Mouse (Mus musculus) ES-Bruce4 (cell line): ENCODE results near the gene Parm1. TPM values are rescaled to one million over a fixed set of nuclear protein-coding genes. Genes with fewer than 3 reads are reported as not detected.

Experiments
- H3K27ac ChIP-seq: 2 replicates; pipeline ENCODE4 v1.5.1; 2012; ENCODE audit warnings: low read length, inconsistent platforms; ENCODE audit not compliant: insufficient read depth
- H3K27me3 ChIP-seq: 2 replicates; pipeline ENCODE4 v1.6.1; 2012; ENCODE audit warnings: mild to moderate bottlenecking, low read length, inconsistent platforms; ENCODE audit not compliant: control insufficient read depth, poor library complexity, insufficient read depth, severe bottlenecking
- H3K36me3 ChIP-seq: 2 replicates; pipeline ENCODE4 v1.6.1; 2012; ENCODE audit warnings: inconsistent platforms, mild to moderate bottlenecking, low read length, moderate library complexity; ENCODE audit not compliant: control insufficient read depth, poor library complexity, insufficient read depth, severe bottlenecking
- H3K4me1 ChIP-seq: one replicate; pipeline ENCODE4 v1.8.1; 2011; ENCODE audit warnings: low read length; ENCODE audit not compliant: control insufficient read depth, insufficient read depth
- H3K4me3 ChIP-seq: 2 replicates; pipeline ENCODE4 v1.5.1; 2011; ENCODE audit warnings: low read depth, mild to moderate bottlenecking, low read length
- H3K9ac ChIP-seq: 2 replicates; pipeline ENCODE4 v1.6.1; 2012; ENCODE audit warnings: low read depth, mild to moderate bottlenecking, inconsistent platforms; ENCODE audit not compliant: poor library complexity, severe bottlenecking
- H3K9me3 ChIP-seq: replicated peaks from 2 replicates; pipeline ENCODE4 v1.6.1; 2012; ENCODE audit warnings: mild to moderate bottlenecking, low read length, inconsistent platforms; ENCODE audit not compliant: control insufficient read depth, poor library complexity, insufficient read depth, severe bottlenecking
- CTCF ChIP-seq: IDR thresholded peaks from one replicate; pipeline ENCODE4 v1.8.1; 2011; ENCODE audit warnings: low read depth, low read length
- EP300 ChIP-seq: IDR thresholded peaks from 2 replicates; pipeline ENCODE4 v1.6.1; 2011; ENCODE audit warnings: low read depth, low read length; ENCODE audit not compliant: insufficient read depth
- POLR2A ChIP-seq: IDR thresholded peaks from one replicate; pipeline ENCODE4 v1.8.1; 2011; ENCODE audit warnings: low read length; ENCODE audit not compliant: insufficient read depth
- polyA plus RNA-seq: library from polyadenylated mRNA; stranded (reverse); fragments of >200 nt; gene quantifications from 2 replicates; pipeline ENCODE4 v1.2.4, GENCODE M21; 2011; ENCODE audit warnings: low read depth; ENCODE audit not compliant: missing spikeins, insufficient read depth, insufficient read length

The Parm1 gene
- polyA plus RNA-seq, 1 experiment: 11.3 TPM

- H3K27me3 ChIP-seq: no peaks in the 10 kb centered on the region
- H3K4me1 ChIP-seq: no peaks in the 10 kb centered on the region
- H3K4me3 ChIP-seq: no peak overlapping the region
- H3K27ac ChIP-seq: no peak overlapping the region
- H3K9me3 ChIP-seq: no peaks in the 10 kb centered on the region
- TF ChIP-seq EP300: no peak
- no peak for TF ChIP-seq POLR2A
- TF ChIP-seq CTCF: no peak
- H3K36me3 ChIP-seq: no peaks in the 10 kb centered on the region
- no peak overlapping the region for H3K9ac ChIP-seq
Measured at GRCm38 (mm10) chr5:91562486-91562885, 45.1 kb downstream of the Parm1 start.

- no peak overlapping the region for H3K4me3 ChIP-seq
- TF ChIP-seq EP300 (no peak), POLR2A (no peak), CTCF (no peak)
- H3K27me3 ChIP-seq: no peaks in the 10 kb centered on the region
- no peak overlapping the region for H3K9ac ChIP-seq
- no peaks in the 10 kb centered on the region for H3K36me3 ChIP-seq
- H3K4me1 ChIP-seq: no peaks in the 10 kb centered on the region
- no peak overlapping the region for H3K27ac ChIP-seq
- no peaks in the 10 kb centered on the region for H3K9me3 ChIP-seq
Measured at GRCm38 (mm10) chr5:91564054-91564453, 46.6 kb downstream of the Parm1 start.

GRCm38 (mm10) chr5:91565458-91565857 is 48.0 kb downstream of the Parm1 start:
- TF ChIP-seq EP300: no peak
- TF ChIP-seq CTCF: no peak
- no peak for TF ChIP-seq POLR2A
- H3K4me1 ChIP-seq: no peaks in the 10 kb centered on the region

DNA sequence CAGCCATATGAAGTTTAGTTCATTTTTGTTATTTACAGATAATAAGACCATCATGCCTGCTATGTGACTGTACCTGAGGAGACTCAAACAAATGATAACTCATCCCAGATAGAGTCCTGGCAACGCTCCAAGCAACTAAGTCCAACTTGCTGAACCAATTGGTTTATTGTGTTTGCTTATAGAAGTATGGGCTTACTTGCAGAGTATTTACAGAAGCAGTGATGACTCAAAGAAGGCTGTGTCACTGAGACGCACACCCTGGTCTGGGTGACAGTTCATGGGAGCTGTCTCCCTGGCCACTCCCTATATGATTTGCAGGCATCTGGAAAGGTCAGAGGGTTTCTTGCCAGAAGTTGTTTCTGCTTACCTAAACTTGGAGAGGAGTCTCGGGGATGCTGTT is 49.2 kb downstream of the Parm1 start:
- Histone ChIP-seq H3K27ac (no peak overlapping the region), H3K36me3 (no peaks in the 10 kb centered on the region)
- no peak for TF ChIP-seq POLR2A
- TF ChIP-seq CTCF: no peak
- TF ChIP-seq EP300: no peak

More at GRCm38 (mm10) chr5:91565458-91565857, 48.0 kb downstream of the Parm1 start:
- Histone ChIP-seq H3K4me3 (no peak overlapping the region), H3K27ac (no peak overlapping the region), H3K36me3 (no peaks in the 10 kb centered on the region), H3K27me3 (no peaks in the 10 kb centered on the region), H3K9ac (no peak overlapping the region), H3K9me3 (no peaks in the 10 kb centered on the region)

GRCm38 (mm10) chr5:91574211-91574610 is 56.8 kb downstream of the Parm1 start:
- H3K4me1 ChIP-seq: no peaks in the 10 kb centered on the region

More for the DNA sequence above, 49.2 kb downstream of the Parm1 start:
- no peak overlapping the region for H3K9ac ChIP-seq
- H3K9me3 ChIP-seq: no peaks in the 10 kb centered on the region
- no peaks in the 10 kb centered on the region for H3K4me1 ChIP-seq
- no peaks in the 10 kb centered on the region for H3K27me3 ChIP-seq
- no peak overlapping the region for H3K4me3 ChIP-seq

GRCm38 (mm10) chr5:91578924-91579323 is 61.5 kb downstream of the Parm1 start:
- no peak overlapping the region for H3K9ac ChIP-seq
- H3K4me3 ChIP-seq: no peak overlapping the region
- no peaks in the 10 kb centered on the region for H3K36me3 ChIP-seq
- TF ChIP-seq CTCF (no peak), EP300 (no peak), POLR2A (no peak)
- H3K4me1 ChIP-seq: no peaks in the 10 kb centered on the region
- no peaks in the 10 kb centered on the region for H3K9me3 ChIP-seq
- no peak overlapping the region for H3K27ac ChIP-seq
- H3K27me3 ChIP-seq: no peaks in the 10 kb centered on the region

More at GRCm38 (mm10) chr5:91574211-91574610, 56.8 kb downstream of the Parm1 start:
- Histone ChIP-seq H3K9ac (no peak overlapping the region), H3K36me3 (no peaks in the 10 kb centered on the region), H3K27me3 (no peaks in the 10 kb centered on the region), H3K27ac (no peak overlapping the region), H3K4me3 (no peak overlapping the region), H3K9me3 (no peaks in the 10 kb centered on the region)
- TF ChIP-seq EP300: no peak
- no peak for TF ChIP-seq POLR2A

GRCm38 (mm10) chr5:91581799-91582198 is 64.4 kb downstream of the Parm1 start:
- TF ChIP-seq POLR2A: no peak
- no peak for TF ChIP-seq EP300
- no peak for TF ChIP-seq CTCF
- Histone ChIP-seq H3K36me3 (no peaks in the 10 kb centered on the region), H3K27ac (no peak overlapping the region), H3K9me3 (no peaks in the 10 kb centered on the region), H3K4me1 (no peaks in the 10 kb centered on the region), H3K9ac (no peak overlapping the region), H3K4me3 (no peak overlapping the region), H3K27me3 (no peaks in the 10 kb centered on the region)
